Mouse (Mus musculus) kidney, adult 18-20 months (tissue): Measurements from ENCODE around the gene Gm29776.
A peak's percentile ranks its signal among the peaks of the same experiment; 100 is the strongest.

ENCODE experiments used
- DNase-seq: peaks from one replicate; pipeline ENCODE4 v3.0.0; 2021

Gm29776 gene

DNA sequence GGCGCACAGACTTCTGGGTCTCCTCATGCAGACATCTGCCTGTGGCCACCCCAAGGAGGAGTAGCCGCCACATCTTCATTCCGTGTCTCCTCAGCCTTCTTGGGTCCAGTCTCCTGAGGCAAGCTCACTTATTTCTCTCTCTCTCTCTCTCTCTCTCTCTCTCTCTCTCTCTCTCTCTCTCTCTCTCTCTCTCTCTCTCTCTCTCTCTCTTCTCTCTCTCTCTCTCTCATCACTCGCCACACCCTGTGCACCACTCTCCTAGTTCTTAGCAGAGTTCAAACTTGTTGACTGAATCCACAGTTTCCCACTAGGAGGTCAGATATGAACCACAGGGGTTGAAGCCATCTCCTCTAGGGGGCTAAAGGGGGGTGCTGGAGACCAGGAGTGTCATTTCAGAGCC lies at the start of gene Gm29776:
Gene Gm29776 (minus strand): TSS at position 101 of the 400 bp plus-strand sequence.
- DNase-seq, result no peak

DNA sequence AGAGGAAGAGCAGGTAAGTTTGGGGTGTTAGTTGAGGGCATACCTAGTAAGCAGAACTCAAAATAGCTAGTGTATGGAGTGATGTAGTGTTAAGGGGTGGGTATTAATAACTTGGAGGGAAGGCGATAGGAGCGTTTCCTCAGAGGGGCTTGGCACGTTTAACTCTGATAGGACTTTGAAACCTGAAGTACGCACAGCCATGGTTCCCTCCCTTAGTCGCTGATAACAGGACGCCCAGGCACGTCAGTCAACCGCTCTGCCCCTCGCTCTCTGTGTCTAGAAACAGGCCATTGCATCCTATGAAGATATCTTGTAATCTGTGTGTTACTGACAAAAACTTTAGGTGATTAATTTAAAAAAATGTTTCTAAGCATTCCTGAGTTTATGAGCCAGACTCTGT lies 47.4 kb upstream of the Gm29776 start:
- DNase-seq, result no peak

DNA sequence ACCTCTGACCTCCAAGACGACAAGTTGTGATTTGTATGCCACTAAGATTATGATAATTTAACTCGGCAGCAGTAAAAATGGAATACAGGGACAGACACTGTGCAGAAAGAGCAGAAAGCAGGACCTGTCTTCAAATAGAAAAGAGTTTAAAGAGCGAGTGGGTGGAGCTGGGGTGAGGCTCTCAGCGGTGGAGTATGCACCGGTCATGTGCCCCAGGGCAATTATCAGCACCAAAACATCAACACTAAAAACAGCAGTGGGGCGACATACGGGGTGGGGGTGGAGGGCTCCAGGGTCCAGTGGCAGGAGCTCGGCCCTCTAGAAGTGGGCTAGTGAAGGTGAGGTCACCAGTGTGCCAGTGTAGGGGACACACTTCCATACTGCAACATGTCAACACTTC lies 45.8 kb upstream of the Gm29776 start:
- DNase-seq, result peak; percentile 25

DNA sequence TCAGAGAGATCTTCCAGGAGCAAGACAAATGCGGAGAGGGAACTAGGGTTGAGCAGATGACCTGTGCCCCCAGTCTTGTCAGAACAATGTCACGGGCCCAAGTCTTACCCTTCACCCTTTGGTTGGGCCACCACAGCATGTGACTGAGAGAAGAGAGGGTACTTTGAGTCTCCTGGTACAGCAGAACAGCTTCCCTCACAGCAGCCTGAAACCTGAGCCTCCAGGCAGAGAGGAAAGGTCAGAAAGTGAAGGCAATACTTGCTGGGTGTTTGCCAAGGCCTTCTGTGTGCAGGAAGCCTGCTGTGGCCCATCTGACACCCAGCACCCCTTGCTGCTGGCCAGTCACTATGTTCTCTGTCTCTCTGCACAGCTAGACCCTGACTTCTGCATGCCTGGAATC lies 43.7 kb upstream of the Gm29776 start:
- DNase-seq, result peak; percentile 75

DNA sequence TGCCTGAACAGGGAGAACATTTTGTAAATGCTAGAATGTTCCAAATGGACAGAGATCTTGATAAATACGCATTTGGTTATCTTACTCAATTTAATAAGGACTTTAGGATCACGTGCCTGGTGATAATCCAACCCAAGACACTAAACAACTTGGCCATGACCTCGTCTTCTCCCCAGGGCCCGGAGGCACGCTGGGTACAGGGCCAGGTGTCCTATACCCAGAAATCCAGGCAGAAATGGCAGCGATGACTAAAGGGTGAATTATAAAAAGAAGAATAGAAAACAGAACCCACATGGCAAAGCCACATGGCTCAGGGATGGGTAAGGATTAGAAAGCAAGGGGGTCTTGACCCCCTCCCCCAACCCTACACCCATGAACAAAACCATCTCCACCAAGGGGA lies 43.1 kb upstream of the Gm29776 start:
- DNase-seq, result no peak

DNA sequence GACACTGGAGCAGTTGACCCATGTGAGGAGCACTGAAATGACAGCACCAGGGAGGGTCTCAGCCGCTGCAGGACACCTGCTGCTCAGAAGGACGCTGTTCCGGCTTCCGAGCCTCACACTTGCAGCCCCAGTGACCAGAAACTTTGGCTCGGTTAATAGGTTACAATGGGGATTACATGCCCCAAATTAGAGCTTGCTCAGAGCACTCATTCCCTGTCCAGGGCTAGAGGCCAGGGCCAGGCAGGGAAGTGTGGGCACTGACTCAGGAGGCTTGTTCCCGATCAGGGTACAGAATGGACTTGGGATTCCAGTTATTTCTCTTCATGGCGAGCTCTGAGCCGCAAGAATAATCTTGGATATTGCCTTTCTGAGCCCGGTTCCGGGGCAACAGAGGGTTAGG lies 39.0 kb upstream of the Gm29776 start:
- DNase-seq, result peak; percentile 35

DNA sequence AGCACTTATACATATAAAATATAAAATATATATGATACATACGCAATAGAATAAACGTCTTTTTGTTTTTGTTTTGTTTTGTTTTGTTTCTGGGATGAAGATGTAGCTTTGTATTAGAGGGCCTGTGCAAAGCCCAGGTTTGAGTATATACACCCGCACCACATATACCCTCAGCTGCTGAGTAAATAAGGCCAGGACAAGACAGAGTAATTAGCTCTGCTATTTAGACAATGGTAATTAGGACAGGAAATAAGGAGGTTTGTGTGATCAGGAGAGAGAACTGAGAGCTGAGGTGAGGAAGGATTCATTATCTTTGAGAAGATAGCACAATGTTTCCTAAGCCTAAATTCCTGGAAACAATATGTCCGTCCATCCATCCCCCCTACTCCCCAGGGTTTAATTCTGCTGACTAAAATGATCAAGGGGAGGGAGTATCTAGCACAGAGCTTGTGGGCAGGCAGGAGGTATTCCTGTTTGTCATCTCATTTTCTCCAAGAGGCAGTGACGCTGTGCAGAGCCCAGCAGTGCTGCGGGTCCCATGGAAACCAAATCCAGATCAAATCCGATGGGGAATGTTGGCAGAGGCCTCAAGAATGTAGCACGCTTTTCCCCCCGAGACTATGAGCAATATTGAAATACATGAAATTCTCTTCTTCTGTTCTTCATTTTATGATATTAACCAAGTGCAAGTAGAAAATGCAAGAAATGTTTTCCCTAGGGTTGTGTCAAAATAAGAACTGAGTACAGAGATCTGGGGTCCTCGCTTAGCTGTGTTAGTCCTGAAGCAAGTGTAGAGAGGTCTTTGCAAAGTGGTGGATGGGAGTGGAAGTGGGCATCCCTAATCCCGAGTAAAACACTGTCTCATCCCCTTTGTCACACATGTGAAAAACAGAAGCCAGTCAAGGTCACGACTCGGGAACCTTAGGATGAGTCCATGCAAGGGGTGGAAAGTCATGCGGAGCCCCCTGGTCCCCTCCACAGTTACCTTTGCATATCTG lies 38.2 kb upstream of the Gm29776 start:
- no peak for DNase-seq

DNA sequence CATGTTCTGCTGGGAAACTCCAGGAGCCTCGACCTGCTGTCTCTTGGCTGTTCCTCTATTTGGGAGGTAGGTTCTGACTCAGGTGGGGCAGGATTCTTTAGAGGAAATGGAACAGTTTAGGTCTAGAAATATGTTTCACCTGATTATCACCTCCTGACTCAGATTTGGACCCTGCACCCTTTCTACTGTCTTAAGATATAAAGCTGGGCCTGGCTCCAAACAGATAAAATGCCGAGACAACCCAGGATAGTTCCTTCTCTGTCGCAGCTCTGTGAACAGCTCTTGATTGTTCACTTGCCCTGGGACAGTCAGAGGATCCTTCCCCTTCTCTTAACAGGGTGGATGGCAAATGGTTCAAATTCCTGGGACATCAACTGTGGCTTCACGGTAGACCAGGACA lies 36.6 kb upstream of the Gm29776 start:
- DNase-seq, result no peak

DNA sequence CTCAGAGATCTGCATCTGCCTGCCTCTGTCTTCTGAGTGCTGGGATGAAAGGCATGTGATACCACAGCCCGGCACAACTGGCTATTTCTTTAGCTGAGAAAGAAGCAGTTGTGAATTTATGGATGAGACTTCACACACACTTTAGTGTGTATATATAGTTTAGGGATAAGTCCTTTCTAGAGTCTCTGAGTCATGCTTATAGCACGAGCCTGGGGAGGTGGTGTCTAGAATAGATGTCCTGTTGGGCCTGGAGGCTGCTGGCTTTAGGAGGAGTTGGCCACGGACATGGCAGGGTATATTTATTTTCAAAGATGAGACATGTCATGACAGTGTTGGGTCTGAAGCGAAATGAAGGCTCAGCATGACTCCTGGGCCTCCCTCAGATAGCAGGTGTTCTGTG lies 35.4 kb upstream of the Gm29776 start:
- no peak for DNase-seq

DNA sequence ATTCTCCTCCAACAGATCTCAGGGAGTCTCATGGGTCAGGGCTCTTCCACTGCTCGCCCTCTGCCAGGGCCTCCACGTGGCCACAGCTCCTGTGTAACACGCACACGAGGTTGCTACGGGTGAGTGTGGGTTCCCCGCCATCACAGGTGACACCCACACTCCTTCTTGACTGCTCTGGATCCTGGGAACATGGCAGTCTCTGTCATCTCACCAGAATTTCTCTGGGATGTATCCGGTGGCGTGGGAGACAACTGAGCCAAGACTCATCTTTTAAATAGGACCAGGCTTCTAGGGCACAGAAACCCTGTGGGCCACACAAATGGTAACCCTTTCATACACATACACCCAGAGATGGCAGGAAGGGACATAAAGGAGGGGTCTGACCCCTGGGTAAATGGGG lies 33.6 kb upstream of the Gm29776 start:
- DNase-seq, result no peak

DNA sequence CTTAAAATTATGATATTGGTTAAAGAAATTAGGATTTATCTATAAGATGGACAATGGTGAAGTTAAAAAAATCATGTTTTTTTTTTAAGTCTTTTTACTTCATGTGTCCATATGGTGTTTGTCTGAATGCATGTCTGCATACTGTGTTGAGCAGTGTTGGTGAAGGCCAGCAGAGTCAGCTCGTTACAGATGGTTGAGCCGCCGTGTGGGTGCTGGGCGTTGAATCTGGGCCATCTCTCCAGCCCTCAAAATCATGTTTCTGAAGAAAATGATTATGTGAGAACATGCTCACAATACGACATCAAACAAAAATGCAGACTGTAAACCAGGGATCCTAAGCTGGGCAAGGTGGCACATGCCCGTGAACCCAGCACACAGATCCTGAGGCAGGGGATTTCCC lies 31.7 kb upstream of the Gm29776 start:
- no peak for DNase-seq

DNA sequence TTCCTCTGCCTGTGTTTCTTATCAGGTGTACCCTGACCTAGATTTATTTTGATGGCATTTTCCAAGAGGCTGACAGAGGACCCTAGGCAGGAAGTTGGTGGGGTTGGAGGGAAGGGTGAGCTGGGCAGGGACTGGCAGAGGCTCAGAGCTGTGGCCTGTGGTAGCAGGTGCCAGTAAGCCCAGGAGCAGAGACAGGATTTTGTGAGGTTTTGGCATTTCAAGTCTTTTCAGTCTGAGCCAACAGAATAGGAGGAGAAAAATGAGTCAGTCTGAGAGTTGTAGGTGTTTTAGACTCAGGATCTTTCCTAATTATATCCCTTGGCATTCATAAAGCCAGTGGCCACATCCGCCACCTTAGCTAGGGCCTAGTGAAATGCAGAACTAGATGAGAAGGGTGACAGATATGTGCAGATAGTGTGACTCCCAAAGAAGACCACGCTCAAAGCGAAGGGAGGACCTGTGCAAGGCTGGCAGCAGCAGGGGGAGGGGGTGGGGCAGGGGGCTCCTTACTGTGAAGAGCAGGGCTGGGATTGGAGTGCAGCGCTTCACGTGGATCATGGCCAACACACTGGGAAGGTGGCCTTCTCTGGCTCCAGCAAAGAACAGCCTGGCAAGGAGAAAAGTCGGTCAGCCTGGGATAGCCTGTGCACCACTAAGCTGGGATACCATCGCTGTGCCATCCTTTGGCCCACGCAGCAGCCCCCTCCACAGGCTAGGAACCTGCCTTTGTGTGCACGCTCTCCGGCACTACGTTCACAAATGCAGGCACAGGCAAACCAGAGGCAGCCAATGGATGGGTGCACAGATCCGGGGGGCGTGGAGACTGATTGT lies 30.4 kb upstream of the Gm29776 start:
- no peak for DNase-seq

DNA sequence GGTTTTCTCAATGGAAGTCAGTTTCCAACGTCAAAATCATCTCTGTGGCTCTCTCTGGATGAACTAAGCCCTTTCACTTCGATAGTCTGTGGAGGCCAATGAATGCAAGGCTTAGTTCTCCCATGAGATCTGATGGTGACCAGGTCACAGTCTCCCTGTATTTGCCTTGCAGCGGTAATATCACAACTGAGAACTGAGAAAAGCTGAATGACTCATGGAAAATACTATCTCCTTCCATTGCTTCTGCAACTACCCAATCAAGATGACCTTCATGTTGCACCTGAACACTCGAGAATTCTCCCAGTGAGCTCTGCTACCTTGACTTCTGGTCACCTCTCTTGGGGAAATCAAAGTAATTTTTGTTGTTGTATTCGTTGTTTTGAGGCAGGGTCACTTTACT lies 28.9 kb upstream of the Gm29776 start:
- DNase-seq, result no peak

DNA sequence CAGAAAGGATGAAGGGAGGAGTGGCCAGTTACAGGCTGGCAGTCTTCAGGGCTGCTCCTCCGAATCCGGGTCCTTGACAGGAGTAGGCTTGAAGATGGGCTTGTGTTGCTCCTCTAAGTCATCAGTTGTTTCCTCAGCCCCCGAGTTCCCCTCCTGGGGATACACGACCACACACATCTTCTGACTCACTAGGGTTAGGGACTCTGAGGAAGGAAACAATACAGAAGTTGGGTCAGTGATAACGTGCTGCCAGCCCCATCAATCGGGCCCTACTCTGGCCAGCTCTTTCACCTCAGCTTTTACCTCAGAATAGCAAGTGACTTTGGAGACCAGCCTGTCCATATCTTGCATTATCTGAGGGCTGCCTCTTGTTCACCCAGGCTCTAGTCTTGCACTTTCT lies 25.4 kb upstream of the Gm29776 start:
- DNase-seq, result no peak

DNA sequence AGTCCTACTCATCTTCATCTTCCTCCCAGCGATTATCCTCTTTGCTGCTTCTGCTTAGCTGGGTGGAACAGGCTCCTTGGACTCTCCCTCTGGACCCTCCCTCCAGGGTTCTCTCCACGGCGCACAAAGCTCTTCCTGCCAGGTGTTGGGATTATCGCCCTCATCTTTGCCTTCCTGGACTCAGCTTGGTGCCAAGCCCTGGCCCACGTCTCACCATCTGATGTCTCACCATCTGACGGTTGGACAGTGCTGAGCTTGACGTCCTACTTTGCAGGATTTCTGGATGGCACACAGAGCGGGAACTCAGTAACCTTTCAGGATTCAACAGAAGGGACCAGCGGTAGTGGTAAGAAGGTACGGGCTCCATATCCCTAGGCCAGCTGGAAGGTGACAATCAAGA lies 23.1 kb upstream of the Gm29776 start:
- no peak for DNase-seq

DNA sequence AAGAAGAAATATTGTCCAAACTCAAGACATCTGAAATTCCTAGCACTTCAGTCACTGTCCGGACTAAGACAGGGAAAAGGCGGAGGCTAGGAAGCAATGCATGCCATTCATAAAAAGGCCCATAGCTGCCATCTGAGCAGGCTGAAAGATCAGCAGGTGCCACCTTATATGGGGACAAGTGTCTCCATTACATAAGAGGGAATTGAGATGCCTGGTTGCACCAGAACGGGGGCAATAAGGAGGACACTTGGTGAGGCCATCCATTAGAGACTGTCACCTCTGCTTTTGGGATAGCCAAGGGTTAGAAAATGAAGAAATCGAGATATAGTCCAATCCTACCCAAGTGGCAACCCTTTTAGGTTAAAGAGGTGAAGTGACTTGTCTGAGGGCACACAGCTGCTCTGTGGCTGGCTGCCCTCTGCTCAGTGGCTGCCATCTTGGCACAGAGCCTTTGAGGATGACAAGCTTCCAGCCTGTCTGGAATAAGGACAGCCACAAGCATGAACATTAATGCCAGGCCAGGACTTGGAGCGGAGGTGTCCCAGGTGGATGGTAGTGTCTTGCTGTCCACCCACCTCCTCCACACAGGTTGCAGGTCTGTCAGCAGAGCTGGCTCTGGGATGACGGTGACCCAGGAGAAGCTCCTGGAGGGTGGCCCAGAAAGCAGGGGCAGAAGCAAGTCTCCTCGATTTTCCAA lies 22.2 kb upstream of the Gm29776 start:
- no peak for DNase-seq

DNA sequence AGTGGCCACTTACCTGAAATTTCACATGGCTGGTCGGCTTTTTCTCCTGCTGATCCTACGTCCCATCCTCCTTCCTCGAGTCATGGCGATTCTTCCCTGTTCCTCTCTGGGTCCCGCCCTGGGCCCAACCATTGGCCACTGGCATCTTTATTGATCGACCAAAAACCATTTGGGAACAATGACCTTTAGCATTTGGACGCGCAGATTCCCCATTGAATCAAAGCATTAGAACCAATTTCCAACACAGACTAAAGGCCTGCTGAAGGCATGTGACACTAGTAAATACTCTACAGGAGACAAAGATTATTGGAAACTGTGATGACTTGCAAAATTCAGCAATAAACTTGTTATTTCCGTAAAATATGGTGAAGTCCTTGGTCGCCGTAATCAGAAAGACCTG lies 21.4 kb upstream of the Gm29776 start:
- no peak for DNase-seq

DNA sequence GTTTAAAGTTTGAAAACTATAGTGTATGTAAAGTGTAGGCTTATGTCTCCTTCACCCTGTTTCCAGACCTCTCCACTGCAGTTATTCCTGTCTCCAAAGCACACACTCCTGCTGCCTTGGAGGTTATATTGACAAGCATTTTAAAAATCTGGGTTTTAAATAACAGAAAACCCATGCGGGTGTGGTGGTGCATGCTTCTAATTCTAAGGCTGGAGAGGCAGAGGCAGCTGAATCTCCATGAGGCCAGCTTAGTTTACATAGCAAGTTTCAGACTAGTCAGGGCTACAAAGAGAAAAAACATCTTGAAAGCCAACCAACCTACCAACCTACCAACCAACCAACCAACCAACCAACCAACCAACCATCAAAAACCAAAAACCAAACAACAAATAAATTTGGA lies 16.8 kb upstream of the Gm29776 start:
- no peak for DNase-seq

DNA sequence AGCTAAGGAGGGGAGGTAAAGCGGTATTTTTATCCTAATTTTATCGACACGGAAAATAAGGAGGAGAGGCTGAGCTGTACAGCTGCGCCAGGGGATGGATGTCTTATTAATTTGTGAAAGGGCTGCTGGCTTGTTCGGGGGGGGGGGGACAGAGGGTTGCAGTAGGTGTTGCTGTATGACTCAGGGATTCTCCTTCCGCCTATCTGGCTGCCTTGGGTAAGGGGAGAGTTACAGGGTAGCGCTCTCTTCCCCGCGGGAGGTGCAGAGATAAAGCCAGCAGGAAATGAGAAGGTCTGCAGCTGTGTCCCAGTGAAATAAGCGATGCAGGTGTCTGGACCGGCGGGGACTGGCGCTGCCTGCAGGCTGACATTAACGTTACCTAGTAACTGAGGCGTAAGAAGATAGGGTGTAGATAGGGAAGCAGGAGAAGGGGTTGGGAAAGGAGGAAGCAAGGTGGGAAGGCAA lies 16.0 kb upstream of the Gm29776 start:
- DNase-seq, result peak; percentile 50

DNA sequence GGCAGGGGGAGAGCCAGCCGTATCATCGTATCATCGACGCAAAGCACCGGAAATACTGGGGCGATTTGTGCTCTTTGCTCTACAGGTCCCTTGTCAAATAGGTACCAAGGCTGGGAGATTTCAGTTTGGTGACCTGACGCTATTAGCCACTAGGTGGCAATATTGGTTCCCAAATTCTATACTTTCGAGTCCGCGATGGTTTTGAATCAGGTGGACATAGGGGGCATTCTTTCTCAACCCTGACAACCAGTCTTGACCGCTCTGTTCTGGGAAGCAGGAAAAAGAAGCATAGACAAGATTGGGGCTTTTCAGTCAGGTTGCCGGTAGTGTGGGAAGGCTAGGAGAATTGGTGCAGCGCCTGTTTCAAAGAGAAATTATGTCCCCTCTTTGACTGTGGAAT lies 15.5 kb upstream of the Gm29776 start:
- peak; percentile 83 for DNase-seq

DNA sequence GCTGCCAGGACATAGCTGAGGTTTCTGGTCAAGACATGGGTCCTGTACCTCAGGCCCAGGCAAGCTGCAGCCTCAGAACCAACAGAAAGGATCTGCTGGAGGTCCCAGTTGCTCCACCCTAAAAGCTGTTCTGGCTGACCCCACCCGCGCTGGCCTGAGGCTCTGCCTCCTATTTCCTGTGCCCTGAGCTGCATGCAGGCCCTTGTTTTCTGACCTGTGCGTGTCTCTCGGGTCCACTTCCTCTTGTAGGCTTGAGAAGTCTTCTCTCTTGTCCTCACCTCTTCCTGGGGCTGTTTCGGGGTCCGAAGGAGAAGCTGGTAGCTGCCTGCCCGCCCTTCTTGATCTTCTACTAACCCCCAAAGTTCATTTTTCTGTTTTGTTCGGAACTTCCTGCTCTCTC lies 14.2 kb upstream of the Gm29776 start:
- peak; percentile 38 for DNase-seq

DNA sequence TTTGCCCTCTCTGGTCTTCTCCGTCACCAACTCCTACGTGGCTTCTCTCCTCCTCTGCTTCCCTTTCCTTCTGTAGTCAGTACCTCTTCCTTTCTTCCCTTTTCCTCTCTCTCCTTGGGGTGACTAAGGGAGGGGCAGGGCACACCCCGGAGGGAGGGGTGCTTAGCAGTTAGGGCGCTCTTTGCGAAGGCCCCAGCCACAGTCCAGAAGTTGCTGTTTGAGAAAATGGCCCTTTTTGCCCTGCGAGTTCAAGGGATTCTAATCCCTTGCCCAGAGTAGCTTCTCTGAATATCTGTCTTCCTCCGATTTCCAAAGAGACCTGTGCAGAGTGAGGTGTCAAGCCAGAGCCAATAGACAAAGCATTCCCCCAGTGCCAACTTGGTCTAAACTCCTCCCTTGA lies 13.4 kb upstream of the Gm29776 start, which contains the start of gene Cebpe:
Gene Cebpe (minus strand): TSS at position 101 of the 400 bp plus-strand sequence.
- DNase-seq, result no peak

DNA sequence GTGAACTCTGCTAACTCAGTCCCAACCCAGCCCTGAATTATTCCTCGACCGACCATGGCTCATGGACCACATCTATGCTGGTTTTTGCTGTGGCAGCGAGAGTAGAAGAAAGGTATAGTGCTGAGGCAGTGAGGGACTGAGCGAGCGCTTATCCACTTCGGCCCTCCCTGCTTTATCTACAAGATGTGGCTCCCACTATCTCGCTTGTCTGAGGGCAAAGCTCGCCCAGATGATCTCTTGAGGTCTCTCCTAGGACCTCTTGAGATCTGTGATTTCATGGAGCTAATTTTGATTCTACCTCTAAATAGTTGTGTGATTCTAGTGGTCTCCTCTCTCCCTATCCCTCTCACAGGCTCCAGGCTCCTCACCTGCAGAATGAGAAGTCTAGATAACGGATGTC lies 10.4 kb upstream of the Gm29776 start:
- DNase-seq, result no peak
